Mouse (Mus musculus): ENCODE data around the gene Rabl6.
A peak's percentile ranks its signal among the peaks of the same experiment; 100 is the strongest.

Rabl6 gene

DNA sequence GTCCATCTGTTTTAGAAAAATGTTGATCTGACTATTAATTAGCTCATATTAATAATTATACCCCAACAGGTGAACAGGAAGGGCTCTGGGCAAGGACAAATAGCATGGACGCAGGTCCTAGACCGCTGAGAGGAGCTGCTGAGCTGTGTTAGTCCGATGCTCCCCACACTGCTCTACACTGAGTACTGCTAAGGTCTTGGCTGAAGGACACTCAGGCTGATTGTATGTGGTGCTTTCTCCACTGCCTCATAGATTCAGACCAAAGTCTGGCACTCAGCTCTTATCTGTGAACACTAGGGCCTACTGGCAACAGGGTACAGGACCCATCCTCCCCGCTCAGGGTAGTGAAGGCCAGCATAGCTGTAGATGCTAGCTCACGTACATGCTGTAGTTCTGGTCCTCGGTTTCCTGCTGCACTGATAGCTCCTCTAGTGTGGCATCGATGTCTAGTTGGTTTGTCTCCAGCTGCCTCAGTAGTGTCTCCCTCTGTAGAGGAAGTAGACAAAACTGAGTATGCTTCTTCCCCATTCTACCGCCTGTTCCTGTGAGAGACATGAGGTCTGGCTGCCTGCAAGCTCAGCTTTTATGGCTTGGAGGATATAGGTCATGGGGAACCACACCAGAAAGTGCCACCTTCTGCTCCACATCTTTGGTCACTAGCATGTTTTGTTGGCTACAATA lies 20.0 kb downstream of the Rabl6 start:
- DNase-seq = no peak

DNA sequence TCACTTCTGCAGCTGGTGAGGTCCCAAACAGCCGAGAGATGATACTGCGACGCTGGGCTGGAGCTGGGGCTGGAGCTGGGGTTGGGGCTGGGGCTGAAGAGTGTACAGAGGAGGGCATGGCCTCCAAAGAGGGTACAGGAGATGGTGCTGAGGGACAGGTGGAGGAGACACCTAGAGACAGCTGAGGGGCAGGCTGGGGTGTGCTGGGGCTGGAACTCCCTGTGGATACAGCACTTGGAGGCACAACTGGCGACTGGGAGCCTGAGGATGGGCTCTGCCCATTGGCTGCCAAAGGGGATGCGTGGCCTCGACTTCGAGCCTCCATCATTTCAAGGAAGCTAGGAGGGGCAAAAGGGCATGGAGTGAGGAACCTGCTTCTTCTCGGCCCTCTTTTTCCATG lies 21.0 kb downstream of the Rabl6 start:
- no peak for DNase-seq

DNA sequence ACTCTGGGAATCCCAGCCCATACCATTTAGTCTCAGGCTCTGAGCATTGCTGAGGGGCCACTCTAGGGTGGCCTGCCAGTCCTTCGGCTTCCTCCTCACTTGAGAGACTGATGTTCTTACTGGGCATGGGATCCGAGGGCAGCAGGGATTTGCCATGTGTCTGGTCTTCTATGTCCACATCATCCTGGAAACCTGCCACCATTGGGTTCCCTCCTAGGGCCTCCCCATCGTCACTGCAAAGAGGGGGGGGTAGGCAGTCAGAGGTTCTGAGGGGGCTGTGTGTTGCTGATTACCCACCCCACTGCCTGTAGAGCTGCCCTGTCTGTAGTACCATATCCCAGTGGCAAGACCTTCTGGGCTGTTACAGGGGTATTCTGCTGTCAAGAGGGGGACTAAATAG lies 22.7 kb downstream of the Rabl6 start:
- no peak for DNase-seq

DNA sequence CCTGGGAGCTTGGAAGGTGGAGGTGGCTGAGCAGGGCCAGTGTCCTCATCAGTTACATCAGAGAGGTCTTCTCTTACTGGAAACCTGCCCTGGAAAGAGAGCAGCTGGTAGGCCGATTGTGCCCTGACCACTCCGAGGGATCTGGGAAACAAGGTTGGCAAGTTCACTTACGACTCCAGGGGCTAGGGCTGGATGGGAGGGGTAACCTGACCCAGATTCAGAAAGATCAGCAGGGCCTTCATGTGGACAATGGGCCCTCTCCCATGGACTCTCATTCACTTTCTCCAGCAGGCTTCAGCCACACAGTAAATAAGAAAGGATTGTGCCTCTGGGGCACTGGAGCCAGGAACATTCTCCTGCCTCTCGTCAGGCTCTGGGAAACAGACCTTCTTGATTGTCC lies 23.5 kb downstream of the Rabl6 start:
- no peak for DNase-seq

DNA sequence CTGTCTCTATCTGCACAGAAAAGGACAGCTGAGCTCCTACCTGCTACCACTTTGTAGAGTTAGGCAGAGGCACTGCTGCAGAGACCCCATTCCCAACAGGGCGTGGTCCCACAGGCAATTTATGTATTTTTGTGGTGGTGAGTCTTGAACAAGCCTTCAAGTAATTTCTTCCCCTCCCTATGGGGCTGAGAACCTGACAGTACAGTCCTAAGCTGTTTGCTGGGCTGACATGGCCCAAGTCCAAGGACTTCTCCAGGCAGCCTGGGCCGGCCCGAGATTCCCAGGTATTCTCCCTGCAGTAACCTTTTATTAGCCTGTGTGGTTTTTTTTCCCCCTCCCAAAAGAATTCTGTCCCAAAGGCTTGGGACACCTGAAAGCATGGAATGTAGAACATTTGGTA lies 24.2 kb downstream of the Rabl6 start:
- no peak for DNase-seq

DNA sequence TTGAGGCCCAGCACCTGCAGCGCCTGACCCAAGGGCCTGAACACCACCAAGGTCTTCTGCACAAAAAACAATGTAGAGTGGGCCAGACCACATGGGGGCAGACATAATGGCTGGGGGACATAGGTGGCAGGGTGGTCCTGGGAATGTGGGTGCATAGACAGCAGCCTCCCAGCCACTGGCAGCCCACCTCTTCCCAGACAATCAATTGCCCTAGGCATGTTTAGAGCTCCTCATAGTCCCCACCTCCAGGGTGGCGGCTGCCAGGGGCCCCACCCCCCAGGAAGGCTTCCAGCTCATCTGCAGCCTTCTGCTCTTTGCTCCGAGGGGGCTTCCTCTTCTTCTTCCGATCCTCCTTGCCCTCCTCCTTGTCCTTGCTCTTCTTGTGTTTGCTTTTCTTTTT lies 24.8 kb downstream of the Rabl6 start:
- no peak for DNase-seq

DNA sequence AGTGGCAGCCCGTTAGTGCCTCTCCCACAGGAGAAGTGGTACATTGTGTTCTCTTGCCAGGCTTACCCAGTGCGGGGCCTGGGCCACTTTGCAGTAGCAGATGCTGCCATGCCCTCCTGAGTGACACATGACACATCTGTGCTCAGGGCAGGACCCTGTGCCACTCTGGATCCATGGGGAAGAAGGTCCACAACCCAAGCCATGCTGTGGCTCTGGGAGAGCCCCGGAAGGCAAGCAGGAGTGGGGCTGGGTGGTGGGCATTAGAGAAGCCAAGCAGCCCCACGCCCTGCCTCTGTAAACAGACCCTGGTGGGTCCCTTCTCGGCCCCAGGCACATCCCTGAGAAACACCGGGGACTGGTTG lies 25.2 kb downstream of the Rabl6 start:
- DNase-seq = no peak

DNA sequence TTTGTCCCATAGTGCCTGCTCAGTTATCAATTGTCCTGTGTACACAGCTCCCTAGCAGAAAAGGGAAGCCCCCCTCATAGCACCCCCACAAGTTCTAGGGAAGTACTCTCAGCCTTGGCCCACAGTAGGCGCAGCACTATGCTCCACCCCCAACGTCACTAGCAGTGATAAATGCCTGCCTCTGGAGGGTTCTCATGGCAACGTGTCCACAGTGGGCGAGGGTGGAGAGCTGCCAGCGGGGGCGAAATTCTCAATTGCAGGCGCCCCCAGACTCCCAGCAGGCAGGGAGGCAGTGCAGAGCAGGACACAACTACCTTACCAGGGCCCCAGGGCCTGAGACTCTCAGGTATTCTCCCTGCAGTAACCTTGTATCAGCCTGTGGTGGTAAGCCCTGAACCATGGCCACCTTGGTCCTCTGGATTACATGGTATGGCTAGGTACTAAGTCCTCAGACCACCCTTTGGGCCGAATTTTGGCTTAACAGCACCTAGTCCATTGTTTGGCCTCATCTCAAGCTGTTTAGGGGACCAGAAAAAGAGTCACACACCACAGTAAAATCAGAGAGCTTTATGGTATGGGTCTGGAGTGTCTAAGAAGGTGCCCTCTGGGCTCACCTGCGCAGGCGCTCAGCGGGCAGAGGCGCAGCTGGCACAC lies 25.7 kb downstream of the Rabl6 start:
- no peak for DNase-seq

DNA sequence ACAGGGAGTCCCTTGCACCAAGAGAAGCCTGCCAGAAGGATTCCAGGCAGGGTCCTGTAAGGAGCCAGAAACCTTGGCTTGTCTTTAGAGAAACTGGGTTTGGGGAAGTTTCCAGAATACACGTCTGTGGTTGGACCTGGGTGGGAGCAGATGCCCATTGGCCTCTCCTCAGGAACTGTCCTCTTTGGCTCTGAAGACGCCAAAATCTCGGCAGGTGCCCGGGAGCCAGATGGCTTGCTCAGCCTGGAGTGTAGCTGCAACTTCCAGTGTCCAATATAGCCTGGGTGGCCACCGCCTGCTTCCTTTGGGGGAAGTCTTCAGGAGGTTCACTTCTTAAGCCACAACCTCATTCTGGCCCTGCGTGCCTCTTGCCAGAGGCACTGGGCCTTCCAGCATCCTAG lies 26.4 kb downstream of the Rabl6 start:
- no peak for DNase-seq

DNA sequence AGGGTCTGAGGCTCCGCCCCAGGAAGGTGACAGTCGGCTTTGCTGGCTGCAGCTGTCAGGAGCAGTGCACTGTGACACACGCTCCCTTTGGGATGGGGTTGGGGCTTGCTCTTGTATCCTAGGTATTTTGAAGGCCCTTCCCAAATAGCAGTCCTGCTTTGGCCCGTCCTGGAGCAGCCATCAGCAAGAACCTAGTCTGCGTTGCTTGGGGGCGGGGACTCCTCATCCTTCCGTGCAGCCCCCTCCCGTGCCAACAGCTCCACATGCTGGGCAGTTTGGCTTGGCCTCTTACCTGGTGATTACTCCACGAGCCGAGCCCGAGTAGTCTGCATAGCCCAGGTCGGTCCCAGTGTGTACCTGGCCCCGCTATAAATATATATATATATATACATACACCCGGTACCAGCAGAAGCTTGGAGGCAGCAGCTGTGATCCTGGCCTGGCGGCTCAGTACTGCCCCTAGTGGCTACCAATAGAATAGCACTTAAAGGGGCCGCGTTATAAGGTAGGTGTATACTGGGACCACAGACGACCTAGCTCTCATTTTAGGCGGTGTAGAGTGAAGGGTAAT lies 26.9 kb downstream of the Rabl6 start, which contains the start of gene Ajm1:
Gene Ajm1 (minus strand): TSS at position 464 of the 571 bp plus-strand sequence.
- DNase-seq = no peak

DNA sequence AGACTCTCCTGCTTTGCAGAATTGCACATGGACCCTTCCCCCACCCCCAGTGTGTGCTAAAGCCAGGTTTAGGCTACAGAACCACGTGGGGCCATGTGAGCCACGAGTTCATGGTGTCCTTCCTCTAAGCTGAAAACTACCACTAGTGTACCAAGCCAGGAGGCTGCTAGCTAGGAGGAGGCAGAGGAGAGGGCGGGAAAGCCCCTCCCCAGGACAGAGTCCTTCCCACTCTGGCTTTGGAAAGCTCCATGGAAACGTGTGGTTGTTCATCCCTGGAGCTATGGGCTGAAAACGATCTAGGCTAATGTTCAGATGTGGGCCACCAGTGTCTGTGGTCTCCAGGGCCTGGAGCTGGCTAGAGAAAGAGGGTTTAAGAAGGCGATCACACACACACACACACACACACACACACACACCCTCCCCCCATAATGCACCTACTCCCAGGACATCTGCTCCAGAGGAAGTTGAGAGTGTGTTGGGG lies 27.7 kb downstream of the Rabl6 start:
- DNase-seq = no peak

DNA sequence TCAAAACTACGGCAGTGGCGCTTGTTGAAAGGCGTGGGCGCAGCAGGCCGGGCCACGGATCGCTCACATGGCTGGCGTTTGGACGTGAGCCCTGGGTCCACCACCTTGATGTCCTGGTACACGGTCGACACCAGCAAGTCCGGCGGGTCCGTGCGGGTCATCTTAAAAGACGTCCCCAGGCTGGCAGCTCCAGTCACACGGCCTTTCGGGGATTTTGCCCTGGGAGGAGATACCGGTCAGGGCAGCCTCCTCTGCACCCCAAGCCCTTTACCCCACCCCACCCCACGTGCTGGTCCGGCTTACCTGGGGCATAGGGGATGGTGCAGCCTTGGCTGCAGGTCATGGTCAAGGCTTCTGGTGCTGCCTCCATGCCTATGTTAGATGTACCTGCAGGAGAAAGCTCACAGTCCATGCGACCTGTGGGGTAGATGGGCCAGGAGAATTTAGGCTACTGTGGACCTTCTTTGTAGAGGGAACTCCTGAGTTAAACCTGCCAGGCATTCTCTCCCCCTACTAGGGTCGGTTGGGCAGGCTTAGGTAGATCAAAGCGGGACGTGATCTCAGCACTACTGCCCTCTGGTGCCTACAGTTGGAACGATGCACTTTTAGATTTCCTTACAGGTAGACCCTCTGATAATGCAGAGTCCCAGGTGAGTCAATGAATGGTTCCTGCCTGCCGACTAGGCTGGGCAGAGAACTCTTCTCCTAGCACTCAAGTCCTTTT lies 28.4 kb downstream of the Rabl6 start:
- no peak for DNase-seq

DNA sequence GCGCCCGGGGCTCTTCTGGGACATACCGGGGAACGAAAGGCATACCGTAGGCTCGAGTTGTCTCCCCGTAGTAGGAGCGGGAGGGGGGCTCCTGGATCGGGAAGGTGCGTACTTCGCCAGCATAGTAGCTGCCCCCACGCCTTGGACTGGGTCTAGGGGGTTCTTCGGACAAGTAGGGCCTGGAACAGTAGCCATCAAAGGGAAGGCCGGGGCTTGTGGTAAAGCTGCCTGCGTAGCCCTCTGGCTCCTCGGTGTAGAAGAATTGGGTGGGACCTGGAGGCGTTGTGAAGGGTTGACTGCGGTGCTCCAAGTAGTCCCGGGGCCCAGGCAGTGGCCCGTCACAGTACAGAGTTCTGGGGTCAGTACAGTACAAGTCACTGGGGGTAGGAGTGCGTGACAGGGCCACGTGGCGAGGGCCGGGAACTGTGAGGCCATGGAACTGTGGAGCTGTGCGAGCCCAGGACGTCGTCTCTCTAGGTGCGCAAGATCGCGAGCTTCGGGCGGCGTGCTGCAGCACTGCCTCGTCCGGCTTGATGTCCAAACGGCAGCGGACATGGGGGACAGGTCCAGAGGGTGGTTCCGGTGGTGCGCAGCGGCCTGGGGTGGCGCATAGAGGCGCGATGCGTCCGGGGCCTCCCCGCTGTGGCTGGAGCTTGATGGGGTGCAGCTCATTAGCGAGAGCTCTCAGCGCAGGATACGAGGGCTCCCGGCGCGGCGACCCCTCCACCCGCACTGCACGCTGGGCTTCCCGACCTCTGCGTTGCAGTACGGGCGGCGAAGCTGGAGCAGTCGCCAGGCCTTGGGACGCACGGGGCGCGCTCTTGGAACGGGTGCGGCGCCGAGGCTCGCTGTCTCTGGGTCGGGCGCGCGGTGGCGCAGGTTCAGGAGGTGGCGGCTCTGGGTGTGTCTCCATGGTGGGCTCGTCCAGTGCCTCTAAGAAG lies 29.3 kb downstream of the Rabl6 start:
- no peak for DNase-seq

DNA sequence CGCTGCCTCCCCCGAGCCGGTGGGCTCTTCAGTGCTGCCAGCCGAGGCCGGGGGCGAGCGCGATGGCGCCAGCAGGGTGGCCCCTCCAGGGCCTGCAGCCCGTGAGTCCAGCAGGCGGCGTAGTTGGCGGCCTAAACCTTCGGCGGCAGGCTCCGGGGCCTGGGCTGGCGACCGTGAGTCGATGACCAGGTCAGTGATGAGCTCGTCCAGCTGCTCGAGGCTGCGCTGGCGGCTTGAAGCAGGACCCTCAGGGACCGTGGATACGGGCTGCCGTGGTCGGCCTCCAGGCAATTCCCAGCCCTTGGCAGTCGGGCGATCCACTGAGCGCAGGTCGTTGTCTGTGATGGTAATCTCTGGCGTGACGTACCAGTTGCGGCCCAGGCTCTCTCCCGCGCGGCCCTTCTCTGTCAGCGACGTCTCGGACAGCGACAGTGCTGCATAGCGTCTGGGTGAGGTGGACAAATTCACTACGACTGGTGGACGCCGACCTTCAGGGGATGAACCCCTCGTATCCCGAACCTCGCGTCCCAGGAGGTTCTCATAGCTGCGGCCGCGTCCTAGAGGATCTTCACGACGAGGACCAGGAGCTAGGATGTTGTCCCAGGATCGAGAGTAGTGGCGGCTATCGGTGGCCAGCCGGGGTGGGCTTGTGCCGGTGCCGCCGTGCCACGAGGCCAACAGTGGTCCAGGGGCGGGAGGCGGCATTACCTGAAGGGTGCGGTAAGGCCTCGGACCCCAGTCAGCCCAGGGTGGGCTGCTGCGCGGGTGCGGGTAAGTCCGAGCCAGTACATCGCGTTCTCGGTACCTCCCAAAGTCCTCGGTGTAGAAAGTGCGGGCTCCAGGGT lies 30.1 kb downstream of the Rabl6 start:
- no peak for DNase-seq

DNA sequence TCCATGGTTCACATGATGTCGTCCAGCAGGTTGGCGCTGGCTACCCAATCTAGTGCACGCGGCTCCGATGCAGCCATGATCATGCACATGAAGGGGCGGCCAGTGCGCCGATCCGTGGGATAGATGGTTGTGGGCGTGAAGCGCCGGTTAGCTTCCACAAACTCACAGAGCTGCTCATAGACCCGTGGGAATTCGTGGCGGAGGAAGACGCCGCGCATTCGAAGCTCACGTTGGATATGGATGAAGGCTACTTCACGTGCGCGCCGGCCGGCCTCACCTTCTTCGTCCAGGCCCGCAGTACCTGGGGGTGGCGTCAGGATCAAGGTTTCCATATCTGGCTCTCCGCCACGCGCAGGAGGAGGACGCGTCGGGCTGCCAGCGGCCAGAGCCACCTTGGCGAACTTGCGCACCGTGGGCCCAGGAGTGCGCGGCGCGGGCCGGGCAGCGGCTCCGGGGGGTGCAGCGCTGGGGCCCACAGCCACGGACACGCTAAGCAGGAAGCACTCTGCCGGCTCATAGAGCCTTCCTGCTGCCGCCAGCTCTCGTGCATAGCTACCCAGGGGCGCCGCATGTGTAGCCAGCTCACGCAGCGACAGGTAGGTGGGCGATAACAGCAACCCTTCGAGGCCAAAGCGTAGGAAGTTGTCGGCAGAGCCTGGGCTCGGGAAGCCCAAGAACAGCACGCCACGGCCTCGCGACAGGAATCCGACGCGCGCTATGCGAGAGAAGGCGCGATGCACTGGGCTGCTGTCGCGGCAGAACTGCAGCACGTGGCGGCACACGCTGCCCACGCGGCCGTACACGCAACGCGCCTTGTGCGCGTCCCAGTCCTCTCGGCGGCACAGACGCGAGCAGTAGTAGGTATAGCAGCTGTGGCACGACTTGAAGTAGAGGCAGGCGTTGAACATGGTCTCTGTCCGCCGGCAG lies 31.1 kb downstream of the Rabl6 start:
- no peak for DNase-seq

DNA sequence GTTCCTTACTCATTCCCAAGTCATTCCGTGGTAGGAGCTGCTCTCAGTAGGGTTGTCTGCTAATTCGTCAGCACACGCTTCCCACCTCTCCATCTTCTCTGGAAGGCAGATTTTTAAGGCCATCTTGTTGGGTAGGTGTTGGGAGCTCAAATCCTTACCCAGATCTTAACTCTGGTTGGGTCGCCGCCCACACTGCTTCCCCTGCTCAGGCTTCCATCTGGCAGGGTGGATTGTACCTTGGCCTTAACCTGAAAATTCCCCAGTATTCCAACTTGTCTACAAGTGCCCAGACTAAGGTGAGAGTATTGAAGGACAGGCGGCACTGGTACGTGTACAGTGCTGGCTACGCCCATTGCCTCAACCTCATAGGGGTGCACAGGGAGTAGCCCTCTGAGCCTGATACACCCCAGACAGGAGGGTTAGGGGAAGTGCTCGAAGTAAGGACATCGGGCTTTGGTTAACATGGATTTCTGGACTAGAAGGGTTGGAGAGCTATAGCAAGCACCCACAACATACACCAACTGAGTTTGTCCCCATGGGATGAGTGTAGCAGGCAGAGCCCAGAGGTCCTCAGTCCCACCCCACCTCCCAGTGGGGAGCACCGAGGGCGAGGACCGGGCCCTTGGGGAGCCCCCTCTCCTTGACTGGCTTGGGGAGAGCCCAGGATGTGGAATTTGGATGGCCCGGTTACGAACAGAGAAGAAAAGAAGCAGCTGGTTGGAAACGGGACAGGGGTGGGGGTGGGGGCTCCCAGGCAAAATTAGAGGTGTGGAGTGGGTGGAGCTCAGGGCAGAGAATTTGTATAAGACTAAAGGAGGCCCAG lies 32.1 kb downstream of the Rabl6 start:
- no peak for DNase-seq

DNA sequence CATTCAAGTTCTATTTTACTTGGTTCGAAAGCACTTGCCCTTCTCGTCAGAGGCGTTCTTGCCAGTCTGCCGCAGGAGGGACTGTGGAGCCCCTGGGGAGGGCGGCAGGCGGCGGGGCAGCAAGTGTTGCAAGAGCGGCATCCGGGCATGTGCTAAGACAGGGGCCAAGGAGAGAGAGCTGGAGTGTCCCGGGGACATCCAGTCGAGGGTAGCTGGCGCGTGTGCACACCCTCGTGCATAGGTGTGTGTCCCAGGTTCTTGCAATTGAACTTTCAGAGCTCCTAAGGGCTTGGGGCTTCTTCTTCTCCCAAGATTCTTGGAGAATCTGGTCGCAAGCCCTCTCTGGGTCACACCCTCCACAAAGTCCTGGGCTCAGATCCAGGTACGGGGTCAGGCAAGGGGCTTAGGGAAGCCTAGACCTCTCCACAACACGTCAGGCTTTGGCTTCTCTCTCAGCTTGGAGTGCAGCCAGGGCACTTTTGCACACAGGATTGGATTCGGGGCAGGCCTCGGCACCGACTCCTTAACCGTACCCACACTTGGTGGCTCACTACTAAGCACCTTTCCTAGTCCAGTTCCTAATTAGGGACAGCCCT lies 32.8 kb downstream of the Rabl6 start:
- DNase-seq = peak; percentile 30

DNA sequence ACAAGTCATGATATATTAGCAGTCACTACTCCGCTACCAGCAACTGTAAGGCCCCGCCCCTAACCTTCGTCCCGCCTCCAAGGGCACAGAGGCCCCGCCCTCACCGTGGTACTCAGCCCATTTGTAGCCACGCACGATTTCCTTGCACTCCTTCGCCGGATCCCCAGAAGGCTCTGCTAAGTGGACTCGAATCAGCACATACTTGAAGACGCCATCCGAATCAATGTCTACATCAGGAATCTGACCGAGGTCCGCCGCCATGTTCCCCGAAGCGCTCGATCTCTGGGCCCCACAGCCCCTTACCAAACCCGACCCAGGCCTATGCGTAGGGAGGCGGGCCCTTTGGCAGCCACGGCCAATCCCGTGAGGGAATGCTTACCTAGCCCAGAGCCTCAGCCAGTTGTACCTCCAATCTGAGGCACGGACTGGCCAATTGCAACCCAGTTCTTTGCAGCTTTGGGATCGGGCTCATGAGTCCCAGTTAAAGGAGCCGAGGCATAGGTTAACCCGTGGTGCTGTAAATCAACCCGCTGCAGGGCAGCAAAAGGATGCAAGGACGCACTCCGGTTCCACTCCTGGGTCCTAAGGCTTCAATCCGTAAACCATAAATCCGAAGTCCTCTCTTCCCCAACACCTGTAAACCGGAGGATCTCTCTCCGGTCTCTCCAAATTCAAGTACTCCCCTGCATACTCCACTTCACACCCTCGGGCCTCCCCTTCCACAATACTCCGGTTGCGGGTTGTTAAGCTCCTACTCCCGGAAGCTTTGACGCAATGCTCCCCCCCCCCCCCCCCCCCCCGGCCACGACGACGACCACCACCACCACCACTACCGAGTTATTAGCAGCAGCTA lies 33.5 kb downstream of the Rabl6 start, which contains the start of the genes Mamdc4 and Phpt1:
Gene Mamdc4 (minus strand): TSS at position 267 of the 853 bp plus-strand sequence.
Gene Phpt1 (minus strand): TSS at position 646 of the 853 bp plus-strand sequence.
- peak; percentile 99 for DNase-seq
